Mouse (Mus musculus) G1E (cell line): Measurements from ENCODE around the gene Ppara.

Experiments used
- CTCF ChIP-seq: IDR thresholded peaks from 2 replicates; pipeline ENCODE4 v1.5.1; 2012; ENCODE audit warnings: low read depth, low read length, inconsistent platforms, mixed read lengths
- GATA1 ChIP-seq: IDR thresholded peaks from 2 replicates; pipeline ENCODE4 v1.6.1; 2012; ENCODE audit warnings: borderline replicate concordance, low read length, inconsistent platforms, mixed read lengths
- GATA2 ChIP-seq: IDR thresholded peaks from 2 replicates; pipeline ENCODE4 v1.6.1; 2012; ENCODE audit warnings: low read depth, low read length, inconsistent platforms, borderline replicate concordance
- POLR2AphosphoS5 ChIP-seq: IDR thresholded peaks from 2 replicates; pipeline ENCODE4 v1.6.1; 2012; ENCODE audit warnings: low read depth, low read length, inconsistent platforms; ENCODE audit not compliant: insufficient replicate concordance
- TAL1 ChIP-seq: conservative IDR thresholded peaks from 2 replicates; pipeline ENCODE4 v1.6.1; 2012; ENCODE audit warnings: low read depth, low read length, inconsistent platforms, mixed read lengths

- TF ChIP-seq CTCF, result no peak
- no peak for TF ChIP-seq TAL1
- no peak for TF ChIP-seq POLR2AphosphoS5
- no peak for TF ChIP-seq GATA1
- no peak for TF ChIP-seq GATA2
Observed at GRCm38 (mm10) chr15:85693819-85694218, 41.0 kb upstream of the Ppara start.
